Mouse (Mus musculus): ENCODE data around the gene Ptprn2.

DNA sequence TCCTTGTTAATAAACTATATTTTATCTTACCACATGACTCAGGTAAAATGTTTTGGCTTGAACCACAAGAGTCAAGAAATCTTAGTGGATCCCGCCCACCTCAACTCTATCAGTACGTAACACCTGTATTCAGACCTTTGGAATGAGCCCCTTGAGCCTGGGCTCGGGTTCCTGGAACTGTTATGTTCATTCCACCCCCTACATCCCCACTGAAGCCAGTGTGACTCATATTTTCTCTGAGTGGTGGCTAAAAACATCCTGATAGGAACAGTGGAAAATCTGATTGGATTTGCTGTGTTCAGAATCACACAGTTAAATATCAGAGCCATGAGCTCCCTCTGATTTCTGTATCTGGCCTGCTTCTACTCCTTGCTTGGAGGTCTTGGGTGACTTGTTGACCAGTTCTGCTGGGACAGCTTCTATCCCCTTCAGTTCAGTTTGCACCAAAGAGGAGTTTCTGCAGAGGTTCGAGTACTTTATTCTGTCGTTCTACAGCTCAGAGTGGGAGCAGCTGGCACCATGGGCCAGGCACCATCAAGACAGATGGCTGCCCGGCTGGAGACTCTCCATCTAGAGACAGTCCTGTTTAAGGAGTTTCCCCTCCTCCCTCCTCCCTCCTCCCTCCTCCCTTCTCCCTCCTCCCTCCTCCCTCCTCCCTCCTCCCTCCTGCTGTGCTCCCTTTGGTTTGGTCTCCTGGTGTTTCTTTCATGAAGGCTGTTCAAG is 137.3 kb downstream of the Ptprn2 start:
- TF ChIP-seq CTCF (IDR thresholded peaks at IDR 0.05; ENCODE audit: low read depth, low read length) (no peak), GATA1 (IDR thresholded peaks at IDR 0.05; ENCODE audit: borderline replicate concordance, low read length) (no peak)
